Mouse (Mus musculus): ENCODE results near the gene Tgtp2. TPM values are rescaled to one million over a fixed set of nuclear protein-coding genes. Genes with fewer than 3 reads are reported as not detected.
"Not testable (repeated sequence)": the region's sequence is repeated elsewhere in the genome, so short reads cannot be mapped to it uniquely, and the experiment has no call there.

Tgtp2 gene
- total and polyA plus RNA-seq, 3 experiments, result 0.26 to 23.1 (median 10.0) TPM

- Histone ChIP-seq H3K4me1 (ENCODE audit: insufficient read depth, low read depth, low read length) (peaks cover 23% of the 10 kb centered on the region), H3K27me3 (ENCODE audit: insufficient read depth, low read length) (no peaks in the 10 kb centered on the region), H3K9me3 (replicated peaks) (no peaks in the 10 kb centered on the region), H3K4me3 (ENCODE audit: low read depth, low read length) (no peak overlapping the region), H3K36me3 (replicated peaks) (no peaks in the 10 kb centered on the region)
- ATAC-seq (ENCODE audit: extremely low read depth, insufficient number of reproducible peaks, low FRiP score, poor library complexity, severe bottlenecking) (no peak), DNase-seq (ENCODE audit: low spot score) (no peak)
- TF ChIP-seq POLR2AphosphoS5 (IDR thresholded peaks at IDR 0.05; ENCODE audit: insufficient replicate concordance, low read depth, low read length) (no peak), GATA2 (IDR thresholded peaks at IDR 0.05; ENCODE audit: borderline replicate concordance, low read depth, low read length) (no peak), GATA1 (IDR thresholded peaks at IDR 0.05; ENCODE audit: borderline replicate concordance, low read length) (no peak), TAL1 (conservative IDR thresholded peaks at IDR 0.05; ENCODE audit: low read depth, low read length) (no peak)
Observed at GRCm38 (mm10) chr11:49068358-49068757, 4.4 kb upstream of the Tgtp2 start.

- not testable (repeated sequence) for ATAC-seq (ENCODE audit: extremely low read depth, insufficient number of reproducible peaks, low FRiP score, poor library complexity, severe bottlenecking); H3K36me3 ChIP-seq (replicated peaks); DNase-seq (ENCODE audit: low spot score); H3K9me3 ChIP-seq (replicated peaks); H3K27me3 ChIP-seq (ENCODE audit: insufficient read depth, low read length); H3K4me1 ChIP-seq (ENCODE audit: insufficient read depth, low read depth, low read length); H3K4me3 ChIP-seq (ENCODE audit: low read depth, low read length)
Observed at GRCm38 (mm10) chr11:49061865-49062264, 2.1 kb downstream of the Tgtp2 start.

DNA sequence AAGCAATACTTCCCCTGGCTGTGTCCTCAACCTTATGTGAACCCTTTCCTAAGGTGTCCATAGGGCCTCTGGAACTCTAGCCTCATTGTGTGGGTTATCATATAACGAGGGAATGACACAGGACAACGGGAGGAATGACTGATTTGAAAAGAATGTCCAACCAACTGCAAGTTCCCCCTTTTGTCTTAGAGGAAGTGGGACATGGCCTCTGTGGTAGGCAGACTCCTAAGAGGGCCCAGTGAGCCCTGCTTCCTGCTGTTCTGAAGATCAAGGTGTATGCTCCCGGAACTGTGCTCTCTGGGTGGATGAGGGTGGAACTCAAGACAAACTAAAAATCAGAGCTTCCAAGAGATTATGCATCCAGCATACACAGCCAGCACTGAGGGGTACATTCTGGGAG lies 3.9 kb downstream of the Tgtp2 start:
- not testable (repeated sequence) for H3K4me3 ChIP-seq (ENCODE audit: low read depth, low read length); ATAC-seq (ENCODE audit: extremely low read depth, insufficient number of reproducible peaks, low FRiP score, poor library complexity, severe bottlenecking); H3K27me3 ChIP-seq (ENCODE audit: insufficient read depth, low read length); DNase-seq (ENCODE audit: low spot score); H3K4me1 ChIP-seq (ENCODE audit: insufficient read depth, low read depth, low read length); H3K36me3 ChIP-seq (replicated peaks); H3K9me3 ChIP-seq (replicated peaks)

DNA sequence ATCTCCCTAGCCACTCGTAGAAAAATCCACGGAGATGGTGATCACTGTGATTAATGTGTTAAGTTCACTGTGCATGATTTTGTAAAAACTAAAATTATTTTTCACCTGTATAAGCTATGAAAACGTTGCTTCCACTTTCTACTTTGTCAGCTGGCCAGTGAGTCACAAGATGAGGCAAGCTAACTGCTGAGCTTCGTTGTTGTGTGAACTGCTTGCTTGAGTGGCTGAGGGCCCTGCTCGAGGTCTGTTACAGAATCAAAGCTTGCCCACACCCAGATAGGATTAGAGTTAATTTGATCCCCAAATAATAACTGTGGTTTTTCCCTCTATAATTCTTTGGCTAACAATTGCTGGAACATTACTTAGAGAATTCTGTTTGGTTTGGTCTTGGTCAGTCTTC lies 12.1 kb downstream of the Tgtp2 start:
- not testable (repeated sequence) for H3K27me3 ChIP-seq (ENCODE audit: insufficient read depth, low read length); DNase-seq (ENCODE audit: low spot score); H3K4me3 ChIP-seq (ENCODE audit: low read depth, low read length); H3K4me1 ChIP-seq (ENCODE audit: insufficient read depth, low read depth, low read length); H3K9me3 ChIP-seq (replicated peaks); H3K36me3 ChIP-seq (replicated peaks); ATAC-seq (ENCODE audit: extremely low read depth, insufficient number of reproducible peaks, low FRiP score, poor library complexity, severe bottlenecking)

DNA sequence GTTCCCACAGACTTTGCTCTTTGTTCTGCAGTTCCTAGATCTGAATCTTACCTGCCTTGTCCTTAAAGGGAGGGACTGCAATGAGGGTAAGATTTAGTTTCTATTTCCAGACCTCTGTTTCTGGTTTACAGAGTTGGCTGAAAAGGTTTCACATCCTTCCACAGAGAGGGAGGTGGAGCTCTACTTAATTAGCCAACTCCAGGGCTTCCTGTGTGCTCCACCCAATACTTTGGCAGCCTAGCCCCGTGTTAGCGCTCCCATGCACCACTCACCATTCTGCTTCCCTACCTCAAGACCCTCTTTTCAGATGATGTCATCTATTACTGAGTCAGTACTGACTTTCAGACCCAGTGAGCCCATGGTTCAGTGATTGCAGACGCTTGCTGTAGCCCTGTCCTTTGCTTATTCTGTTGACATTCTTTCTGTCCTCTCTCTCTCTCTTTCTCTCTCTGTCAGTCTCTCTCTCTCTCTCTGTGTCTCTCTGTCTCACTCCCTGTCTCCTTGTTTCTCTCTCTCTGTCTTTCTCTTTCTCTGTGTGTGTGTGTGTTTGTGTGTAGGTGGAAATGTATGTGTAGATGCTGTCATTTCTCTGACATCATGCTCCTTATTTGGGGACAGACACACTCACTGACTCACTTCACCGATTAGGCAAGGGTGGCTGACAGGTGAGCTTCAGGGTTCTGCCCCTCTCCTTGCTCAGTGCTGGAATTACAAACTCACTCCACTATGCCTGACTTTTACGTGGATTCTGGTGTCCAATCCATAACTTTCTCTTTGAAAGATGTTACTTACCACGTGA lies 12.7 kb downstream of the Tgtp2 start, which contains the start of gene 9930111J21Rik2:
TSS of gene 9930111J21Rik2 (minus strand) at position 150 of the 799 bp plus-strand sequence.
- H3K4me1 ChIP-seq (ENCODE audit: insufficient read depth, low read depth, low read length); DNase-seq (ENCODE audit: low spot score); H3K4me3 ChIP-seq (ENCODE audit: low read depth, low read length): not testable (repeated sequence)

GRCm38 (mm10) chr11:49050064-49050463 lies 13.9 kb downstream of the Tgtp2 start:
- H3K36me3 ChIP-seq (replicated peaks); H3K4me3 ChIP-seq (ENCODE audit: low read depth, low read length); H3K9me3 ChIP-seq (replicated peaks); H3K27me3 ChIP-seq (ENCODE audit: insufficient read depth, low read length); H3K4me1 ChIP-seq (ENCODE audit: insufficient read depth, low read depth, low read length); DNase-seq (ENCODE audit: low spot score): not testable (repeated sequence)
- peak; percentile 40; the same call in 1 of the 2 replicates for ATAC-seq (ENCODE audit: extremely low read depth, insufficient number of reproducible peaks, low FRiP score, poor library complexity, severe bottlenecking)

More for the DNA sequence above, 12.7 kb downstream of the Tgtp2 start, which contains the start of gene 9930111J21Rik2:
- peak; percentile 15; the same call in 1 of the 2 replicates for ATAC-seq (ENCODE audit: extremely low read depth, insufficient number of reproducible peaks, low FRiP score, poor library complexity, severe bottlenecking)
- H3K9me3 ChIP-seq (replicated peaks); H3K27me3 ChIP-seq (ENCODE audit: insufficient read depth, low read length); H3K36me3 ChIP-seq (replicated peaks): not testable (repeated sequence)

DNA sequence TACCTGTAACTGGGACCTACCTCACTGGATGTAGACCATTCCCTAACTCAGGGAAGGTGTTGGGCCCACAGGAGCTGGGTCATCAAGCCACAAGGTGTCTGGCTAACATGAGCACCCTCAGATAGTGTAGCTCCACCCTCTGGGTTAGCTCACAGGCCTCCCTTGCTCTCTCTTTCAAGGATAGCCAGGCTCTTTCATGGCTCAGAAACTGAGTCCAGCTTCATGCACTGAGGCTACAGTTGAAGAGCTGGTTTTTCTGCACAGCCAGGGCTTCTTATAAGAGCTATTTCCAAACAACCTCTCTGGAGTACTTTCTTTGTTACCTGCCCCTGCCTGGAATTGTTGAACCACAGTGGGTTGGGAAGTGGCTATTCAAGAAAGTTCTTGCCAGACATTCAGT lies 51.9 kb downstream of the Tgtp2 start:
- H3K27me3 ChIP-seq (ENCODE audit: insufficient read depth, low read length); H3K36me3 ChIP-seq (replicated peaks); H3K4me1 ChIP-seq (ENCODE audit: insufficient read depth, low read depth, low read length); DNase-seq (ENCODE audit: low spot score); ATAC-seq (ENCODE audit: extremely low read depth, insufficient number of reproducible peaks, low FRiP score, poor library complexity, severe bottlenecking); H3K4me3 ChIP-seq (ENCODE audit: low read depth, low read length); H3K9me3 ChIP-seq (replicated peaks): not testable (repeated sequence)

Other genes starting within 250 kb of the Tgtp2 start
Only the 20 nearest of the 21 such genes appear.
- 1.2 and 4.0 TPM in 2 replicates for gene Trim7, start 238.1 kb downstream of the Tgtp2 start, total RNA-seq (2014; fragmentation: Nextera tagmentation)
- gene Trim7, start 238.1 kb downstream of the Tgtp2 start, total RNA-seq (2017), result 2.3 and 3.0 TPM in 2 replicates
- gene Trim7, start 238.1 kb downstream of the Tgtp2 start, polyA plus RNA-seq (2012), result 0.59 and 0.67 TPM in 2 replicates
- 22.1 and 22.5 TPM in 2 replicates for gene Gm12184, start 237.6 kb downstream of the Tgtp2 start, total RNA-seq (2014; fragmentation: Nextera tagmentation)
- gene Gm12184, start 237.6 kb downstream of the Tgtp2 start, total RNA-seq (2017), result 15.3 and 16.3 TPM in 2 replicates
- 47.2 and 49.5 TPM in 2 replicates for gene Gm12184, start 237.6 kb downstream of the Tgtp2 start, polyA plus RNA-seq (2012)
- gene Irgm1, start 192.5 kb downstream of the Tgtp2 start, total RNA-seq (2014; fragmentation: Nextera tagmentation), result 39.3 and 44.2 TPM in 2 replicates
- gene Irgm1, start 192.5 kb downstream of the Tgtp2 start, total RNA-seq (2017), result 73.5 and 75.4 TPM in 2 replicates
- 2.3 and 2.9 TPM in 2 replicates for gene Irgm1, start 192.5 kb downstream of the Tgtp2 start, polyA plus RNA-seq (2012)
- not detected in 2 replicates for gene Gm5431, start 162.0 kb downstream of the Tgtp2 start, total RNA-seq (2014; fragmentation: Nextera tagmentation)
- 0.06 and 0.11 TPM in 2 replicates for gene Gm5431, start 162.0 kb downstream of the Tgtp2 start, total RNA-seq (2017)
- not detected in 2 replicates for gene Gm5431, start 162.0 kb downstream of the Tgtp2 start, polyA plus RNA-seq (2012)
- gene Psme2b, start 118.0 kb downstream of the Tgtp2 start, total RNA-seq (2014; fragmentation: Nextera tagmentation), result 1.8 and 5.8 TPM in 2 replicates
- 7.6 and 9.0 TPM in 2 replicates for gene Psme2b, start 118.0 kb downstream of the Tgtp2 start, total RNA-seq (2017)
- 1.9 and 2.7 TPM in 2 replicates for gene Psme2b, start 118.0 kb downstream of the Tgtp2 start, polyA plus RNA-seq (2012)
- 0.24 TPM in 1 of 2 replicates, not detected in the other for gene Olfr56, start 85.3 kb downstream of the Tgtp2 start, total RNA-seq (2014; fragmentation: Nextera tagmentation)
- 0.27 and 0.46 TPM in 2 replicates for gene Olfr56, start 85.3 kb downstream of the Tgtp2 start, total RNA-seq (2017)
- 0.01 TPM in 1 of 2 replicates, not detected in the other for gene Olfr56, start 85.3 kb downstream of the Tgtp2 start, polyA plus RNA-seq (2012)
- 1.1 and 3.9 TPM in 2 replicates for gene 9930111J21Rik1, start 84.8 kb downstream of the Tgtp2 start, total RNA-seq (2014; fragmentation: Nextera tagmentation)
- gene 9930111J21Rik1, start 84.8 kb downstream of the Tgtp2 start, total RNA-seq (2017), result 2.0 and 2.5 TPM in 2 replicates
- gene 9930111J21Rik1, start 84.8 kb downstream of the Tgtp2 start, polyA plus RNA-seq (2012), result 0.02 TPM in 1 of 2 replicates, not detected in the other
- 0.15 TPM in 1 of 2 replicates, not detected in the other for gene Gm12185, start 72.0 kb downstream of the Tgtp2 start, total RNA-seq (2014; fragmentation: Nextera tagmentation)
- gene Gm12185, start 72.0 kb downstream of the Tgtp2 start, total RNA-seq (2017), result 0.33 and 0.52 TPM in 2 replicates
- not detected in 2 replicates for gene Gm12185, start 72.0 kb downstream of the Tgtp2 start, polyA plus RNA-seq (2012)
- 5.3 TPM in 1 of 2 replicates, not detected in the other for gene Tgtp1, start 70.0 kb downstream of the Tgtp2 start, total RNA-seq (2014; fragmentation: Nextera tagmentation)
- 0.76 and 1.9 TPM in 2 replicates for gene Tgtp1, start 70.0 kb downstream of the Tgtp2 start, total RNA-seq (2017)
- gene Tgtp1, start 70.0 kb downstream of the Tgtp2 start, polyA plus RNA-seq (2012), result 0.02 and 0.03 TPM in 2 replicates
- 4.6 and 7.8 TPM in 2 replicates for gene 9930111J21Rik2, start 13.0 kb downstream of the Tgtp2 start, total RNA-seq (2014; fragmentation: Nextera tagmentation)
- gene 9930111J21Rik2, start 13.0 kb downstream of the Tgtp2 start, total RNA-seq (2017), result 2.9 and 4.1 TPM in 2 replicates
- gene 9930111J21Rik2, start 13.0 kb downstream of the Tgtp2 start, polyA plus RNA-seq (2012), result 0.04 and 0.07 TPM in 2 replicates
- 16.5 and 25.1 TPM in 2 replicates for gene Ifi47, start 12.4 kb upstream of the Tgtp2 start, total RNA-seq (2014; fragmentation: Nextera tagmentation)
- gene Ifi47, start 12.4 kb upstream of the Tgtp2 start, total RNA-seq (2017), result 31.6 and 32.2 TPM in 2 replicates
- 0.81 and 0.99 TPM in 2 replicates for gene Ifi47, start 12.4 kb upstream of the Tgtp2 start, polyA plus RNA-seq (2012)
- gene Olfr1396, start 50.7 kb upstream of the Tgtp2 start, total RNA-seq (2014; fragmentation: Nextera tagmentation), result not detected in 2 replicates
- gene Olfr1396, start 50.7 kb upstream of the Tgtp2 start, total RNA-seq (2017), result 0.06 and 0.11 TPM in 2 replicates
- not detected in 2 replicates for gene Olfr1396, start 50.7 kb upstream of the Tgtp2 start, polyA plus RNA-seq (2012)
- not detected in 2 replicates for gene Olfr1395, start 78.1 kb upstream of the Tgtp2 start, total RNA-seq (2014; fragmentation: Nextera tagmentation)
- 0.06 and 0.16 TPM in 2 replicates for gene Olfr1395, start 78.1 kb upstream of the Tgtp2 start, total RNA-seq (2017)
- gene Olfr1395, start 78.1 kb upstream of the Tgtp2 start, polyA plus RNA-seq (2012), result not detected in 2 replicates
- gene Olfr1394, start 90.2 kb upstream of the Tgtp2 start, total RNA-seq (2014; fragmentation: Nextera tagmentation), result not detected in 2 replicates
- 0.16 and 0.17 TPM in 2 replicates for gene Olfr1394, start 90.2 kb upstream of the Tgtp2 start, total RNA-seq (2017)
- not detected in 2 replicates for gene Olfr1394, start 90.2 kb upstream of the Tgtp2 start, polyA plus RNA-seq (2012)
- not detected in 2 replicates for gene Btnl9, start 123.0 kb upstream of the Tgtp2 start, total RNA-seq (2014; fragmentation: Nextera tagmentation)
- gene Btnl9, start 123.0 kb upstream of the Tgtp2 start, total RNA-seq (2017), result 0.17 and 0.22 TPM in 2 replicates
- gene Btnl9, start 123.0 kb upstream of the Tgtp2 start, polyA plus RNA-seq (2012), result not detected in 2 replicates
- 143 and 160 TPM in 2 replicates for gene Zfp62, start 139.1 kb upstream of the Tgtp2 start, total RNA-seq (2014; fragmentation: Nextera tagmentation)
- gene Zfp62, start 139.1 kb upstream of the Tgtp2 start, total RNA-seq (2017), result 72.7 and 78.2 TPM in 2 replicates
- 6.5 and 13.3 TPM in 2 replicates for gene Zfp62, start 139.1 kb upstream of the Tgtp2 start, polyA plus RNA-seq (2012)
- gene Mgat1, start 180.0 kb upstream of the Tgtp2 start, total RNA-seq (2014; fragmentation: Nextera tagmentation), result 18.2 and 20.0 TPM in 2 replicates
- 26.1 and 28.9 TPM in 2 replicates for gene Mgat1, start 180.0 kb upstream of the Tgtp2 start, total RNA-seq (2017)
- 34.8 and 36.9 TPM in 2 replicates for gene Mgat1, start 180.0 kb upstream of the Tgtp2 start, polyA plus RNA-seq (2012)
- gene Olfr1393, start 214.1 kb upstream of the Tgtp2 start, total RNA-seq (2014; fragmentation: Nextera tagmentation), result not detected in 2 replicates
- 0.35 and 0.55 TPM in 2 replicates for gene Olfr1393, start 214.1 kb upstream of the Tgtp2 start, total RNA-seq (2017)
- not detected in 2 replicates for gene Olfr1393, start 214.1 kb upstream of the Tgtp2 start, polyA plus RNA-seq (2012)
- 0.44 TPM in 1 of 2 replicates, not detected in the other for gene Olfr1392, start 221.1 kb upstream of the Tgtp2 start, total RNA-seq (2014; fragmentation: Nextera tagmentation)
- gene Olfr1392, start 221.1 kb upstream of the Tgtp2 start, total RNA-seq (2017), result 0.11 and 0.12 TPM in 2 replicates
- gene Olfr1392, start 221.1 kb upstream of the Tgtp2 start, polyA plus RNA-seq (2012), result not detected in 2 replicates
- not detected in 2 replicates for gene Olfr10, start 240.5 kb upstream of the Tgtp2 start, total RNA-seq (2014; fragmentation: Nextera tagmentation)
- 0.11 TPM in 1 of 2 replicates, not detected in the other for gene Olfr10, start 240.5 kb upstream of the Tgtp2 start, total RNA-seq (2017)
- gene Olfr10, start 240.5 kb upstream of the Tgtp2 start, polyA plus RNA-seq (2012), result not detected in 2 replicates

All from G1E (cell line).